Mouse (Mus musculus) midbrain, embryonic 10.5 days (tissue): ENCODE data around the gene Defb45. TPM values are rescaled to one million over a fixed set of nuclear protein-coding genes. Genes with fewer than 3 reads are reported as not detected.

ENCODE experiments used
- DNase-seq: peaks from one replicate; pipeline ENCODE4 v3.0.0-alpha.2; 2017; ENCODE audit warnings: low spot score
- H3K27ac ChIP-seq: fragments of 300-500 bp; sonication (generic); replicated peaks from 2 replicates; pipeline ENCODE4 v1.5.1; 2016; ENCODE audit warnings: mild to moderate bottlenecking
- H3K27me3 ChIP-seq: fragments of 300-500 bp; sonication (generic); 2 replicates; pipeline ENCODE4 v1.6.1; 2016; ENCODE audit warnings: low read depth, mild to moderate bottlenecking; ENCODE audit not compliant: poor library complexity, severe bottlenecking
- H3K36me3 ChIP-seq: fragments of 300-500 bp; sonication (generic); 2 replicates; pipeline ENCODE4 v1.6.1; 2016; ENCODE audit warnings: mild to moderate bottlenecking, moderate library complexity
- H3K4me1 ChIP-seq: fragments of 300-500 bp; sonication (generic); 2 replicates; pipeline ENCODE4 v1.6.1; 2016
- H3K4me3 ChIP-seq: fragments of 300-500 bp; sonication (generic); 2 replicates; pipeline ENCODE4 v1.5.1; 2016; ENCODE audit warnings: mild to moderate bottlenecking, moderate library complexity
- H3K9me3 ChIP-seq: fragments of 300-500 bp; sonication (generic); replicated peaks from 2 replicates; pipeline ENCODE4 v1.6.1; 2016; ENCODE audit warnings: mild to moderate bottlenecking
- WGBS: fragments of 180-500 bp; shearing (Covaris S2); methylation state at CpG from one replicate; pipeline ENCODE4 v1.1.7; 2016; 5-methylcytosine and 5-hydroxymethylcytosine counted together
- polyA plus RNA-seq: library from polyadenylated mRNA; unstranded; fragments of >200 nt; fragmentation: Nextera tagmentation; extraction: Ambion mirVana; gene quantifications from 2 replicates; pipeline ENCODE4 v1.2.1, GENCODE M21; 2016

Gene Defb45
- polyA plus RNA-seq: not detected in 2 replicates

DNA sequence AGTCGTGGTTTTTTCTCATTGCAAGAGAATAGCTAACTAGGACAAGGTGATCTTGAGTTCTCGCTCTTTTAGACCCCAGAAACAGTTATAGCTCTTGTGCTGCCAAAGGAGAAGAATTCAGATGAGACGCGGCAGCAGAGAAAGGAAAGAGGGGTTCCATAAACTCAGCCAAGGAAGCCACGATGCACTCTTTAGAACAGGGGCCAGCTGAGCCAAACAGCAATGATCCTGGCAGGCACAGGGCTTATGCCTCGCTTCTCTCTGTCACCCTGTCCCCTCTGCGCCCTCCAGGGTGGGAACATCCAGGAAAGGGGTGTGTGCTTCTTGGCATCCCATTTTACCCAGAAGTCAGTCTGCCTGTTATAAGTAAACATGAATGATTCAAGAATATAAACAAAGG is at the start of gene Defb45:
TSS of gene Defb45 (minus strand) at position 101 of the 400 bp plus-strand sequence.
- H3K27ac ChIP-seq: no peak within 1 kb of the TSS

DNA sequence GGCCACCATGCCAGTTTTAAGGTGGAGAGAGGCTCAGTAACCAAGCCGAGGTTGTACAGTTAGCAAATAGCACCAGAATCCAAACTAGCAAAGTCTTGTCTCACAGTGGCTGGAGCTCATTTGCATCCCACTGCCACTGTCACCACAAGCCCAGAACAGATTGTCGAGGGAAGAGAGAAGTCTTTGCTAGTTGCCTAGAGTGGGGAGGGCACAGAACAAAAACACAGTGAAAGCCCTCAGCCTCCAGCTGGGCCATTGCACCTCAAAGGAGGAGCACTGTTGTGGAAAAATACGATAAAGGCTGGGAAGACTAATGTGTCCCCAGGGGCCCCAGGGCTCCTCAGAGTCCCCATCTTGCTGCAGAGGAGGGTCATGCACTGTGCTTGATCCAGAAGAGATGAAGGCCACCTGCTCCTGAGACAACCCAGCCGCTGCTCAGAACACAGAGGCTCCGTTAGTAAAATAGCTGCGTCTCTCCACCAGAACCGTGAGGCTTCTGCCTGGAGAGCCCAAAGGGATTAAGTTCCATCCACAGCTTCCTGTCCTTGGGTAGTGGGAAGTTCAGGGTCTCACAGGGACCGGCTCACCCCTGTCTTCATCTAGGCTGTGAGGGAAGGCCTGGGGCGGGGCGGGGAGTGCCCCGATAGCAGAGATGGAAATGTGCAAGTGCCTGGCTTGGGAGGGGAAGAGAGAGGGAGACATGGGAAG is 40.4 kb upstream of the Defb45 start:
- no peak overlapping the region for H3K4me3 ChIP-seq
- H3K36me3 ChIP-seq: no peaks in the 10 kb centered on the region
- WGBS: 17% methylated on average over 11 of the region's 11 CpGs
- DNase-seq: peak; percentile 20
- no peaks in the 10 kb centered on the region for H3K9me3 ChIP-seq
- peaks cover 5% of the 10 kb centered on the region for H3K27me3 ChIP-seq
- peaks cover 13% of the 10 kb centered on the region for H3K4me1 ChIP-seq
- H3K27ac ChIP-seq: peak overlapping the region; percentile 71

More for the DNA sequence above, at the start of gene Defb45:
- Histone ChIP-seq H3K9me3 (no peaks in the 10 kb centered on the region), H3K27me3 (no peaks in the 10 kb centered on the region), H3K4me1 (no peaks in the 10 kb centered on the region), H3K36me3 (no peaks in the 10 kb centered on the region), H3K4me3 (no peak within 1 kb of the TSS)
- WGBS: 75% methylated on average over 7 of the region's 7 CpGs
- no peak for DNase-seq

GRCm38 (mm10) chr2:152638865-152639264 is 39.7 kb upstream of the Defb45 start:
- 60% methylated on average over 6 of the region's 6 CpGs for WGBS
- Histone ChIP-seq H3K9me3 (no peaks in the 10 kb centered on the region), H3K27ac (0 out of 2 replicates have a peak overlapping the region, but pooled peaks have one; percentile 71), H3K4me1 (peaks cover 13% of the 10 kb centered on the region), H3K36me3 (no peaks in the 10 kb centered on the region), H3K27me3 (peaks cover 11% of the 10 kb centered on the region), H3K4me3 (no peak overlapping the region)
- DNase-seq: no peak

DNA sequence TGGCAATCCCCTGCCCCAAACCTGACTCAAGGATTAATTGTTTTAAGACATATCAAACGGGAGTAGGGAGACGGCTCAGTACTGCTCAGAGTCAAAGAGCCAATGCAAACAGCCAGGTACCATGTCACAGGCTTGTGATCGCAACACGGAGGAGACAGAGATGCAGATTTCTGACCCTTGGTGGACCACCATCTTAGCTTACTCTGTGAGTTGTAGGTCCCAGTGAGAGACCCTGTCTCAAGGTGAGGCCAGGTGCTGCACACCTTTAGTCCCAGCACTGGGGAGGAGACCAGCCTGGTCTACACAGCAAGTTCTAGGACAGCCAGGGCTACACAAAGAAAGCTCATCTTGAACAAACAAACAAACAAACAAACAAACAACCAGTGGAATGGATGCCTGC is 38.2 kb upstream of the Defb45 start:
- no peak overlapping the region for H3K4me3 ChIP-seq
- peaks cover 26% of the 10 kb centered on the region for H3K27me3 ChIP-seq
- H3K9me3 ChIP-seq: no peaks in the 10 kb centered on the region
- no peak for DNase-seq
- H3K36me3 ChIP-seq: no peaks in the 10 kb centered on the region
- 89% methylated on average over 4 of the region's 4 CpGs for WGBS
- H3K27ac ChIP-seq: no peak overlapping the region
- peaks cover 20% of the 10 kb centered on the region for H3K4me1 ChIP-seq

DNA sequence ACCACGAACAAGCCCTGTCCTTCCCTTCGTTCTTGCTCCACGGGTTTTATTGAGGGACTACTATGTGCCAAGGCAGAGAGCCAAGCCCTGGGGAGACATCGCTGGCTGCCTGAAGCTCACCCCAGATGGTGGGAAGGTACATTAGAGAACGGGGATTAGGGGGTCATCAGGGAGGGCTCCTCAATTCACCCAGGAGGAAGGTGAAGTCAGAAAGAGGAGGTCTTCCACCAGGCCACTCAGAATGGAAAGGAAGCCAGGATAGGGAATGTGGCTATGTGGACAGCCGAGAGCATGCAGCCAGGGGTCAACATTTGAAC is 37.8 kb upstream of the Defb45 start:
- no peak overlapping the region for H3K4me3 ChIP-seq
- H3K36me3 ChIP-seq: no peaks in the 10 kb centered on the region
- no peak for DNase-seq
- H3K27ac ChIP-seq: no peak overlapping the region
- H3K27me3 ChIP-seq: peaks cover 30% of the 10 kb centered on the region
- 88% methylated on average over 6 of the region's 6 CpGs for WGBS
- no peaks in the 10 kb centered on the region for H3K9me3 ChIP-seq
- H3K4me1 ChIP-seq: peaks cover 20% of the 10 kb centered on the region

GRCm38 (mm10) chr2:152636246-152637005 is 37.2 kb upstream of the Defb45 start:
- no peak overlapping the region for H3K4me3 ChIP-seq
- no peak for DNase-seq
- WGBS: 82% methylated on average over 23 of the region's 23 CpGs
- no peaks in the 10 kb centered on the region for H3K9me3 ChIP-seq
- H3K36me3 ChIP-seq: no peaks in the 10 kb centered on the region
- H3K27ac ChIP-seq: no peak overlapping the region
- peaks cover 30% of the 10 kb centered on the region for H3K27me3 ChIP-seq
- H3K4me1 ChIP-seq: peaks cover 20% of the 10 kb centered on the region

DNA sequence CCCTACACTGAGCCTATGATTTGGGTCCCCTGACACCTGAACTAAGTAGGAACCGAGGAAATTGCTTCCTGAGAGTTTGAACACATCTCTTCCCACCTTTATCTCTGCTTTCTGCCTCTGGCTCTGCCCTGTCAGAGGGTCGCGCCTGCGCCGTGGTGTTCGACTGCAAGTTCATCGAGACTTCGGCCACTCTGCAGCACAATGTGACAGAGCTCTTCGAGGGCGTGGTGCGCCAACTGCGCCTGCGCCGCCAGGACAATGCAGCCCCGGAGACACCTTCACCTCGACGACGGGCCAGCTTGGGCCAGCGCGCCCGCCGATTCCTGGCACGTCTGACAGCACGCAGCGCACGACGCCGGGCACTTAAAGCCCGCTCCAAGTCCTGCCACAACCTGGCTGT is 35.1 kb upstream of the Defb45 start:
- Histone ChIP-seq H3K27ac (no peak overlapping the region), H3K9me3 (no peaks in the 10 kb centered on the region), H3K36me3 (no peaks in the 10 kb centered on the region), H3K4me1 (peaks cover 12% of the 10 kb centered on the region), H3K4me3 (no peak overlapping the region), H3K27me3 (peaks cover 40% of the 10 kb centered on the region)
- DNase-seq: no peak
- WGBS: 82% methylated on average over 29 of the region's 29 CpGs

DNA sequence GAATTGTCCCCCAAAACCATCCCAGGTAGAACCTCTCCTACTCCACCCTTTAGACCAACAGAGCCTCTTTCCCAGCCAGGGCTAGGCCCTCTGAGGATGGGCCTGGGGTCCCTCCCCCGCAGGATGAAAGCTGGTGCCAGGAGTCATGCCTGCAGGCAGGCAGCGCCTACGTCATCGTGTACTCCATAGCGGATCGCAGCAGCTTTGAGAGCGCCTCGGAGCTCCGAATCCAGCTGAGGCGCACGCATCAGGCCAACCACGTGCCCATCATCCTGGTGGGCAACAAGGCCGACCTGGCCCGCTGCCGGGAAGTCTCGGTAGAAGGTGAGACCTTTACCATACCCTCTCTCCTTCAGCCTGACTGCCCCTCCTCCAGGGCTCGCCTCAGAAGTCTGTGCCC is 34.1 kb upstream of the Defb45 start:
- Histone ChIP-seq H3K27me3 (peaks cover 50% of the 10 kb centered on the region), H3K4me3 (no peak overlapping the region)

DNA sequence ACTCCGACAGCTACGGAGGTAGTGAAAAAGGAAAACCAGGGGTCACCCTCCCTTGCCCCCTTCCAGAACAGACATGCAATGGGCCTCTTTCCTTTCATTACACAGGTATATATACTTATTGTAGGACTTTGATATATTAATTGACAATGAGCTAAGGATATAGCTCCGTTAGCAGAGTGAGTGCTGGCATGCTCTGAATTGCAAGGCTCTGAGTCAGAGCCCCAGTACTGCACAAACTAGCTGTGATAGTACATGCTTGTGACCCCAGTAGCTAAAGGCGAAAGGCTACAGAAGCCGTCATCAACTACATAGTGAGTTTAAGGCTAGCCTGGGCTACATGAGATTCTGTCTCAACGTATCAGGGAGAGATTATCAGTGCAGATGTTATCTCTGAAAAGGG is 30.7 kb upstream of the Defb45 start:
- Histone ChIP-seq H3K9me3 (no peaks in the 10 kb centered on the region), H3K36me3 (no peaks in the 10 kb centered on the region), H3K4me1 (peaks cover 28% of the 10 kb centered on the region), H3K27me3 (peaks cover 81% of the 10 kb centered on the region), H3K4me3 (no peak overlapping the region), H3K27ac (no peak overlapping the region)
- DNase-seq: no peak
- 88% methylated on average over 6 of the region's 6 CpGs for WGBS

More for the DNA sequence above, 34.1 kb upstream of the Defb45 start:
- peaks cover 7% of the 10 kb centered on the region for H3K4me1 ChIP-seq
- no peak for DNase-seq
- H3K9me3 ChIP-seq: no peaks in the 10 kb centered on the region
- H3K36me3 ChIP-seq: no peaks in the 10 kb centered on the region
- no peak overlapping the region for H3K27ac ChIP-seq
- 47% methylated on average over 17 of the region's 17 CpGs for WGBS

DNA sequence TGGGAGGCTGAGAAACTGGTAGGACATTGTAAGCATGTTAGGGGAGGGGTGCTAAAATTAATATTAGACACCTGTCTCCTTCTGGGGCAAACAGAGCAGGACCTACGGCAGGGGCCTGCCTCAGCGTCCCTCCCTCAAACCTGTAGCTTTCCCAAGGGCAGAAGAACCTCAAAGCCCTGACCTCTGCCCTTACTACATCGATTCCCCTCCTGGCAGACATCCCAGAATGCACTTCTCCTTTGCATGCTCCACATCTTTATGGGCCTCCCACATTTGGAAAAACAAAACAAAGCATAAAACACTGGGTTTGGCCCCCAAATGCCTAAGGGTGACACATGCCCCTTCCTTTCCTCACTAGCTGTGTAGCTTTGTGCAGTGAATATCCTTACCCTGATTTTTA is 30.0 kb upstream of the Defb45 start:
- H3K27me3 ChIP-seq: peaks cover 83% of the 10 kb centered on the region
- H3K36me3 ChIP-seq: no peaks in the 10 kb centered on the region
- no peak overlapping the region for H3K4me3 ChIP-seq
- no peak overlapping the region for H3K27ac ChIP-seq
- DNase-seq: no peak
- WGBS: 83% methylated on average over 3 of the region's 3 CpGs
- H3K9me3 ChIP-seq: no peaks in the 10 kb centered on the region
- H3K4me1 ChIP-seq: peaks cover 28% of the 10 kb centered on the region

DNA sequence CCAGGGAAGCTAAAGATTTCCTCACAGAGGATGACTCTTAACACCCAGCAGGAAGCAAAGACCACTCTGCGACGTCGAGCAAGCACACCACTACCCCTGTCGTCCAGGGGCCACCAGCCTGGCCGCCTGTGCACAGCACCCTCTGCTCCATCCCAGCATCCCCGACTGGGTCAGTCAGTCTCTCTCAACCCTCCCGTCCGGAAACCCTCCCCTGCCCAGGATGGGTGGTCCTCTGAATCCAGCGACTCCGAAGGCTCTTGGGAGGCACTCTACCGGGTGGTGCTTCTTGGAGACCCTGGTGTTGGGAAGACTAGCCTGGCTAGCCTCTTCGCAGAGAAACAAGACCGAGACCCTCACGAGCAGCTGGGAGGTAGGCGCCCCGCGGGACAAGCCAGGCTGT is 28.9 kb upstream of the Defb45 start:
- H3K9me3 ChIP-seq: no peaks in the 10 kb centered on the region
- H3K36me3 ChIP-seq: no peaks in the 10 kb centered on the region
- WGBS: 45% methylated on average over 17 of the region's 17 CpGs
- H3K27me3 ChIP-seq: peaks cover 77% of the 10 kb centered on the region
- peaks cover 23% of the 10 kb centered on the region for H3K4me1 ChIP-seq
- H3K27ac ChIP-seq: no peak overlapping the region
- DNase-seq: no peak
- no peak overlapping the region for H3K4me3 ChIP-seq

DNA sequence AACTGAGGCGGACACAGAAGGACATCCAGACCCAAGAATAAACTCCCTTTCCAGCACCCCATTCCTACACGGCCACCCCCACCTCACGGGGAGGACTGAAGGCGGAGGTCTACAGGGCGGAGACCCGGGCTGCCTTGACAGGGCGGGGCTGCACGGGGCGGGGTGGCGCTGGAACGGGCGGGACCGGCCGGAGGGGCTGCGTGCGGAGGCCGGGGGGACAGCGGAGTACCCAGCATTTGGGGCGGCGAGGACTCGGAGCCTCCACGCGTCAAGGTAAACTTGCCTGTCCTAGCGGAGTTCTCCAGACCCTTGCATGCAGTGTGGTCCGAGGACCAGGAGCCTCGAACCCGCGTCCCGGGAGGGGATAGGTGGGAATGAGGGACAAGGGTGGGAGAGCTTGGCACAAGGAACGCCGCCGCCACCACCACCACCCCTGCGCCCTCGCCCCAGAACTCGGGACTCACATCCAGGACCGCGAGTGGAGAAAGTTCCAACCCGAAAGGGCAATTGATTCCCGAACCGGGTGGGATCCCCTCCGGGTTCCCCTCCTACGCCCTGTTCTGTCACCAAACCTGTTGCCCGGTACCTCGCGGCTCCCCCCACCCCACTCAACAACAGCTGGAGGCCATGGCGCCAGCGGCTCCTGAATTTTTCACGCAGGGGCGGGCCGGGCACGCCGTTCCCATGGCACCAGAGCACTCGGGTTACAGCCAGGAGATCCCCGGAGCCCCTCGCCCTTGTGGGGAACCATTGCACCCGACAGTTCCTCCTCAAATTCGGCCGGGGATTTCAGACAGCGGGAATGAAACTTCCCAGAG is 27.8 kb upstream of the Defb45 start, which contains the start of gene Rem1:
TSS of gene Rem1 (plus strand) at position 178 of the 818 bp plus-strand sequence.
- Histone ChIP-seq H3K4me3 (peak within 1 kb of the TSS; percentile 57), H3K27ac (no peak within 1 kb of the TSS; the same call in 1 of the 2 replicates), H3K4me1 (peaks cover 20% of the 10 kb centered on the region), H3K9me3 (no peaks in the 10 kb centered on the region), H3K36me3 (no peaks in the 10 kb centered on the region), H3K27me3 (peaks cover 66% of the 10 kb centered on the region)
- peak; percentile 56 for DNase-seq
- 3% methylated on average over 59 of the region's 59 CpGs for WGBS
